9 mouse cellular contexts compared by ENCODE assay signal in genomic region chr6:134450661-134451119, GRCm38 (mm10). TPM values are rescaled to one million over a fixed set of nuclear protein-coding genes. Genes with fewer than 3 reads are reported as not detected.
DNase-seq lines count a peak whose midpoint lies in the region; ATAC-seq and TF ChIP-seq lines count a peak whose summit lies in the region.
"Had no signal": no experiment of that assay in that cellular context is flagged by ENCODE, and none has a peak within 500 bp of the region (broad histone marks: within the 10 kb centered on the region; RNA-seq: fewer than 3 reads in every experiment).

No protein-coding gene starts in this region.

- peak; percentile 78 for ATAC-seq in hindbrain, embryonic 12.5 days (ENCODE audit: low FRiP score)
- ATAC-seq in monocyte, adult 5-6 weeks (replicated peaks; ENCODE audit: insufficient number of reproducible peaks, low FRiP score, low TSS enrichment, poor library complexity, severe bottlenecking): 0 out of 2 replicates have a peak, but pooled peaks have one; percentile 9

- no peaks in the 10 kb centered on the region for H3K27me3 ChIP-seq in hindbrain, embryonic 12.5 days

- H3K9ac ChIP-seq in hindbrain, embryonic 12.5 days: no peak overlapping the region

- peak; percentile 37 for DNase-seq in gastrocnemius, adult 2 months
- DNase-seq in gastrocnemius, postnatal 10 days: no peak
- peak; percentile 45 for DNase-seq in right cerebral cortex, adult 2 months (ENCODE audit: low spot score in 2 of 2)
- no peak for DNase-seq in right cerebral cortex, postnatal 4 days
- no peak for DNase-seq in spleen, postnatal 14 days (ENCODE audit: low spot score in 2 of 2)
- DNase-seq in thymus, postnatal 4 days: no peak

- 64% methylated on average over 14 of the region's 14 CpGs for WGBS in hindbrain, embryonic 12.5 days

- no peak for TF ChIP-seq CTCF in gastrocnemius, adult 2 months (IDR thresholded peaks at IDR 0.05)

- no peaks in the 10 kb centered on the region for H3K9me3 ChIP-seq in hindbrain, embryonic 12.5 days (replicated peaks)

- intact Hi-C loops in gastrocnemius, adult 2 months (cut with DNase I): no loop called here

- H3K4me1 ChIP-seq in hindbrain, embryonic 12.5 days: peaks cover 10% of the 10 kb centered on the region

- H3K4me3 ChIP-seq in gastrocnemius, adult 2 months: no peak overlapping the region
- no peak overlapping the region for H3K4me3 ChIP-seq in hindbrain, embryonic 12.5 days

- H3K4me2 ChIP-seq in hindbrain, embryonic 12.5 days (replicated peaks): no peak overlapping the region

- peak overlapping the region; percentile 31 for H3K27ac ChIP-seq in gastrocnemius, adult 2 months
- H3K27ac ChIP-seq in hindbrain, embryonic 12.5 days: no peak overlapping the region; the same call in 1 of the 2 replicates

- H3K36me3 ChIP-seq in hindbrain, embryonic 12.5 days: peaks cover 59% of the 10 kb centered on the region

RNA-seq across cellular contexts. Expression of gene Bcl2l14, which starts 54.6 kb away (rescaled TPM):
- not detected for total RNA-seq in gastrocnemius, adult 2 months (2021)
- total RNA-seq in gastrocnemius, postnatal 10 days (2021): not detected
- polyA plus RNA-seq in hindbrain, embryonic 12.5 days (2016; fragmentation: Nextera tagmentation; extraction: Ambion mirVana): 0.35 and 0.40 TPM in 2 replicates
- 0.57 to 2.3 TPM (median 1.7 TPM) in 3 replicates for total RNA-seq in monocyte, adult 5-6 weeks (2017)
- polyA plus RNA-seq: C2C12 had no signal

Comparison
In these comparisons a context has a peak if more than half of its experiments do, and no peak if none do; other contexts are left out.
1. DNase-seq: peak in gastrocnemius, adult 2 months (single experiment) and right cerebral cortex, adult 2 months (2 of 2); none in gastrocnemius, postnatal 10 days (single experiment), right cerebral cortex, postnatal 4 days (single experiment), spleen, postnatal 14 days (0 of 2) and thymus, postnatal 4 days (single experiment).